Mouse (Mus musculus) hindbrain, embryonic 14.5 days (tissue): Measurements from ENCODE around the gene Kptn. TPM values are rescaled to one million over a fixed set of nuclear protein-coding genes. Genes with fewer than 3 reads are reported as not detected.

Source experiments
- ATAC-seq: fragments of 200-750 bp; cut with Nextera tagmentation; 2 replicates; pipeline ENCODE4 v1.8.0; 2017; ENCODE audit warnings: moderate number of reproducible peaks, mild to moderate bottlenecking, moderate TSS enrichment, moderate library complexity; ENCODE audit not compliant: low FRiP score
- DNase-seq: peaks from one replicate; pipeline ENCODE4 v3.0.0-alpha.2; 2015; ENCODE audit warnings: low spot score
- H3K27ac ChIP-seq: fragments of 300-500 bp; sonication (generic); 2 replicates; pipeline ENCODE4 v1.5.1; 2014; ENCODE audit warnings: mild to moderate bottlenecking, moderate library complexity
- H3K27me3 ChIP-seq: fragments of 300-500 bp; sonication (generic); 2 replicates; pipeline ENCODE4 v1.6.1; 2014; ENCODE audit warnings: mild to moderate bottlenecking, low read length, mixed read lengths; ENCODE audit not compliant: control insufficient read depth, insufficient read depth
- H3K36me3 ChIP-seq: fragments of 300-500 bp; sonication (generic); replicated peaks from 2 replicates; pipeline ENCODE4 v1.6.1; 2014; ENCODE audit not compliant: control insufficient read depth, insufficient read depth
- H3K4me1 ChIP-seq: fragments of 300-500 bp; sonication (generic); replicated peaks from 2 replicates; pipeline ENCODE4 v1.6.1; 2014; ENCODE audit warnings: antibody characterized with exemption, low read length, mixed read lengths; ENCODE audit not compliant: control insufficient read depth, insufficient read depth
- H3K4me2 ChIP-seq: fragments of 300-500 bp; sonication (generic); replicated peaks from 2 replicates; pipeline ENCODE4 v1.6.1; 2014; ENCODE audit warnings: mild to moderate bottlenecking, moderate library complexity
- H3K4me3 ChIP-seq: fragments of 300-500 bp; sonication (generic); replicated peaks from 2 replicates; pipeline ENCODE4 v1.5.1; 2014; ENCODE audit warnings: mild to moderate bottlenecking, low read length
- H3K9ac ChIP-seq: fragments of 300-500 bp; sonication (generic); 2 replicates; pipeline ENCODE4 v1.6.1; 2014
- H3K9me3 ChIP-seq: fragments of 300-500 bp; sonication (generic); 2 replicates; pipeline ENCODE4 v1.6.1; 2016; ENCODE audit warnings: low read length; ENCODE audit not compliant: control insufficient read depth
- WGBS: fragments of 180-500 bp; shearing (Covaris S2); extraction: QIAGEN DNeasy Blood & Tissue Kit; methylation state at CpG from one replicate; pipeline ENCODE4 v1.1.7; 2014; 5-methylcytosine and 5-hydroxymethylcytosine counted together
- polyA plus RNA-seq: library from polyadenylated mRNA; unstranded; fragments of >200 nt; fragmentation: Nextera tagmentation; extraction: Ambion mirVana; gene quantifications from 2 replicates; pipeline ENCODE4 v1.2.1, GENCODE M21; 2014

Kptn gene
- polyA plus RNA-seq, 1 experiment from 2014 or later, result 37.1 TPM

GRCm38 (mm10) chr7:16172141-16172581 lies 52.5 kb downstream of the Kptn start:
- H3K9ac ChIP-seq, result peak overlapping the region; percentile 76; the same call in 1 of the 2 replicates
- H3K27me3 ChIP-seq, result no peaks in the 10 kb centered on the region
- 0% methylated on average over 1 of the region's 1 CpGs for WGBS
- no peak overlapping the region for H3K4me3 ChIP-seq
- H3K27ac ChIP-seq, result peak overlapping the region; percentile 80
- H3K9me3 ChIP-seq, result no peaks in the 10 kb centered on the region
- H3K4me2 ChIP-seq, result no peak overlapping the region
- H3K36me3 ChIP-seq, result peaks cover under 1% of the 10 kb centered on the region
- ATAC-seq (peak; percentile 15; the same call in 1 of the 2 replicates), DNase-seq (no peak)
- H3K4me1 ChIP-seq, result peaks cover 26% of the 10 kb centered on the region

- Histone ChIP-seq H3K9ac (peak overlapping the region; percentile 76; the same call in 1 of the 2 replicates), H3K9me3 (no peaks in the 10 kb centered on the region), H3K4me1 (peaks cover 26% of the 10 kb centered on the region), H3K36me3 (peaks cover 6% of the 10 kb centered on the region), H3K4me2 (0 out of 2 replicates have a peak overlapping the region, but pooled peaks have one; percentile 7), H3K4me3 (no peak overlapping the region), H3K27me3 (no peaks in the 10 kb centered on the region), H3K27ac (peak overlapping the region; percentile 80)
- no peak for DNase-seq
- ATAC-seq, result no peak
- WGBS, result 32% methylated on average over 1 of the region's 1 CpGs
These were observed 53.0 kb downstream of the Kptn start for GRCm38 (mm10) chr7:16172586-16173140.

GRCm38 (mm10) chr7:16173146-16173545 lies 53.5 kb downstream of the Kptn start:
- H3K4me2 ChIP-seq, result peak overlapping the region; percentile 68; the same call in 1 of the 2 replicates
- peaks cover 11% of the 10 kb centered on the region for H3K36me3 ChIP-seq
- DNase-seq (no peak), ATAC-seq (no peak)
- H3K4me3 ChIP-seq, result no peak overlapping the region
- peak overlapping the region; percentile 80 for H3K27ac ChIP-seq
- peak overlapping the region; percentile 76; the same call in 1 of the 2 replicates for H3K9ac ChIP-seq
- H3K9me3 ChIP-seq, result no peaks in the 10 kb centered on the region
- H3K4me1 ChIP-seq, result peaks cover 26% of the 10 kb centered on the region
- H3K27me3 ChIP-seq, result no peaks in the 10 kb centered on the region
- WGBS, result 22% methylated on average over 5 of the region's 5 CpGs

GRCm38 (mm10) chr7:16174597-16175541 lies 55.2 kb downstream of the Kptn start, which contains the start of gene Meis3:
Gene Meis3 (plus strand): TSS chr7:16175090.
- ATAC-seq (peak; percentile 87), DNase-seq (peak; percentile 75)
- H3K27me3 ChIP-seq, result no peaks in the 10 kb centered on the region
- peak within 1 kb of the TSS; percentile 80 for H3K27ac ChIP-seq
- WGBS, result 1% methylated on average over 42 of the region's 42 CpGs
- no peaks in the 10 kb centered on the region for H3K9me3 ChIP-seq
- H3K4me2 ChIP-seq, result peak within 1 kb of the TSS; percentile 68
- peak within 1 kb of the TSS; percentile 62 for H3K4me3 ChIP-seq
- peaks cover 28% of the 10 kb centered on the region for H3K36me3 ChIP-seq
- peak within 1 kb of the TSS; percentile 76 for H3K9ac ChIP-seq
- peaks cover 26% of the 10 kb centered on the region for H3K4me1 ChIP-seq

- Histone ChIP-seq H3K4me1 (peaks cover 26% of the 10 kb centered on the region), H3K9ac (peak overlapping the region; percentile 76), H3K27me3 (no peaks in the 10 kb centered on the region), H3K36me3 (peaks cover 32% of the 10 kb centered on the region), H3K4me3 (peak overlapping the region; percentile 62), H3K4me2 (peak overlapping the region; percentile 68), H3K27ac (peak overlapping the region; percentile 80), H3K9me3 (no peaks in the 10 kb centered on the region)
- no peak for DNase-seq
- peak; percentile 17 for ATAC-seq
- WGBS, result under 1% methylated on average over 10 of the region's 10 CpGs
These were observed 55.8 kb downstream of the Kptn start for GRCm38 (mm10) chr7:16175542-16175931.

Other genes with a start within 250 kb of the Kptn start
- gene Crx, start 239.9 kb upstream of the Kptn start, polyA plus RNA-seq, result not detected in 2 replicates
- 0.41 TPM in 1 of 2 replicates, not detected in the other for gene Crxos, start 237.3 kb upstream of the Kptn start, polyA plus RNA-seq
- gene Selenow, start 197.5 kb upstream of the Kptn start, polyA plus RNA-seq, result 1,554 and 1,615 TPM in 2 replicates
- 113 and 114 TPM in 2 replicates for gene Nop53, start 173.8 kb upstream of the Kptn start, polyA plus RNA-seq
- 5.6 and 6.6 TPM in 2 replicates for gene Ehd2, start 152.3 kb upstream of the Kptn start, polyA plus RNA-seq
- 7.9 and 8.8 TPM in 2 replicates for gene Bicra, start 72.0 kb upstream of the Kptn start, polyA plus RNA-seq
- 0.16 TPM in 2 replicates for gene Zfp541, start 58.1 kb upstream of the Kptn start, polyA plus RNA-seq
- gene Napa, start 21.4 kb upstream of the Kptn start, polyA plus RNA-seq, result 202 and 214 TPM in 2 replicates
- 0.95 and 1.4 TPM in 2 replicates for gene Slc8a2, start 9.9 kb downstream of the Kptn start, polyA plus RNA-seq
- gene Meis3, start 55.2 kb downstream of the Kptn start, polyA plus RNA-seq, result 98.4 and 121 TPM in 2 replicates
- 7.8 and 9.9 TPM in 2 replicates for gene Dhx34, start 102.1 kb downstream of the Kptn start, polyA plus RNA-seq
- gene C5ar2, start 124.3 kb downstream of the Kptn start, polyA plus RNA-seq, result 0.13 TPM in 1 of 2 replicates, not detected in the other
- gene C5ar1, start 139.6 kb downstream of the Kptn start, polyA plus RNA-seq, result 2.1 and 2.8 TPM in 2 replicates
- gene Inafm1, start 153.7 kb downstream of the Kptn start, polyA plus RNA-seq, result 51.3 and 51.6 TPM in 2 replicates
- 17.0 TPM in 2 replicates for gene Ccdc9, start 166.9 kb downstream of the Kptn start, polyA plus RNA-seq
- gene Bbc3, start 188.5 kb downstream of the Kptn start, polyA plus RNA-seq, result 20.3 and 21.0 TPM in 2 replicates